Mouse (Mus musculus) ZHBTc4 (cell line): ENCODE data around the gene Ptprt.
"Not testable (repeated sequence)": the region's sequence is repeated elsewhere in the genome, so short reads cannot be mapped to it uniquely, and the experiment has no call there.

Experiments
- DNase-seq: peaks from one replicate; pipeline ENCODE4 v3.0.0-alpha.2; 2011; ENCODE audit warnings: low read depth, low spot score

Ptprt gene

DNA sequence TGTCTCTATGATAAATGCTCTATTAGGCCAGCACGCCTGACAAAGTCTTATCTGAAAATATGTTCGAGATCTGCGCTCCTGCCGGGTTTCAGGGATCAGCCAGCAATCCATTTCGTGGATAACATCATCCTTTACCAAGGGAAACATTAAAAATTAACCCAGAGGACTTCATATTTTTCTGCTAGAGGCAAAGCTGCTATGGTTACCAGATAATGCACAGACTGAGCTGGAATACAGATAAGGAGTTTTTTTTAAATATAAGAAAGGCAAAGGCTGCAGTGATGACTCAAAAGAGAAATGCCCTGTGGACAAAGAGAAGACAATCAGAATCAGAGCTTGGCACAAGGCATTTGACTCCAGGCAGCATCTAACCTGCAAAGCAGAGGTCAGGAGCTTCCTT, 1111.4 kb downstream of the Ptprt start:
- no peak for DNase-seq

GRCm38 (mm10) chr2:161547318-161547717, 1113.6 kb downstream of the Ptprt start:
- DNase-seq = no peak

- no peak for DNase-seq
Measured at GRCm38 (mm10) chr2:161545406-161545805, 1115.5 kb downstream of the Ptprt start.

GRCm38 (mm10) chr2:161534151-161534550, 1126.8 kb downstream of the Ptprt start:
- no peak for DNase-seq

DNA sequence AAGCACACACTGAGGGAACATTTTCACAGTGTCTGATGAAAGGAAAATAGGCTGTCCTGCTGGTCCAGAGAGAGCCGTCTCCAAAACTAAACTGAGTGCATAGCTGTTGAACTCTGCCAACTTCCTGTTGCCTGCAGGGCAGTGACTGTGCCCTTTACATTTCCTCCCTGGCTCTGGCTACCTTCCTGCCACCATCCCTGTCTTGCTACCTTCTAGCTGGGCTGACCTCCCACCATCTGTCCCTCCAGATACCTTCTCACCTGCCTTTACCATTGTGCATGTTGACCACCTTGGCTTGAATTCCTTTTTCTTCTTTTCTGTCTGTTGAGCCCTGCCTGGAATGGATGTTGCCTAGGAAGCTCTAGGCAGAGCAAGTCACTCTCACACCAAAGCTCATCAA, 1133.8 kb downstream of the Ptprt start:
- no peak for DNase-seq

DNA sequence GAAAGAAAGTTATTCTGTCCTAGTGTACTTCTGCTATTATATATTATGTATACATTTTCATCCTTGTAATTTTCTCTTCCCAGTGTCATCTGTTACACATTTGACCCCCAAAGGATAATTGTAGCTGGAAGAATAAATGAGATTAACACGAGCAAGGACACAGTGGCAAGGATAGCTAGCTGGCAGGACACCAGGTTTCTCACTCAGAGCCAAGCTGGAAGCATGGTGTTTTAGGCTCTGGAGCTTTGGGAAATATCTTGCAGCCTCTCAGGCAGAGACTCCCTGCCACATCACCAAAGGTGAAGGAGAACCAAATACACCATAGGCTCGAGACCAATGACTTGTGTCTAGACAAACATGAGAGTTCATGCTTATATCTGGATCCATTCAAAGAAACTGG, 1141.3 kb downstream of the Ptprt start:
- DNase-seq = no peak

DNA sequence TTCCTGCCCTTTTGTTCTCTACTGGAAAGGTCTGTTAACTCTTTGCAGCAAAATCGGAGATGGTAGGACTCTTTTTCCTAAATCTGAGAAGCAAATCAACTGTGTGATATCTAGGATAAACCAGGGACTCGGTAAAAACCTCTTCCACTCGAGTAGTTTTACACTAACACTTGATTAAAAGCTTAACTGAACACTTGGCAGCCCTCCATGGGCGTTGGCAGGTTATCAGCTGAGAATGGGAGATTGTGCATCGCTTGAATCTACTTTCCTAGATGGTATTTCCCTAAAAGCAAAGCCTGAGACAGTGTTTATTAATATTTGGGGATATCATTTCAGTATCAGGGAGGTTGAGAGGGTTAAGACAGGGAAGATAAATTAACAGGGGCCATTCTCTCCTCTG, 1144.0 kb downstream of the Ptprt start:
- DNase-seq = no peak

GRCm38 (mm10) chr2:161513256-161513655, 1147.7 kb downstream of the Ptprt start:
- DNase-seq = no peak

DNA sequence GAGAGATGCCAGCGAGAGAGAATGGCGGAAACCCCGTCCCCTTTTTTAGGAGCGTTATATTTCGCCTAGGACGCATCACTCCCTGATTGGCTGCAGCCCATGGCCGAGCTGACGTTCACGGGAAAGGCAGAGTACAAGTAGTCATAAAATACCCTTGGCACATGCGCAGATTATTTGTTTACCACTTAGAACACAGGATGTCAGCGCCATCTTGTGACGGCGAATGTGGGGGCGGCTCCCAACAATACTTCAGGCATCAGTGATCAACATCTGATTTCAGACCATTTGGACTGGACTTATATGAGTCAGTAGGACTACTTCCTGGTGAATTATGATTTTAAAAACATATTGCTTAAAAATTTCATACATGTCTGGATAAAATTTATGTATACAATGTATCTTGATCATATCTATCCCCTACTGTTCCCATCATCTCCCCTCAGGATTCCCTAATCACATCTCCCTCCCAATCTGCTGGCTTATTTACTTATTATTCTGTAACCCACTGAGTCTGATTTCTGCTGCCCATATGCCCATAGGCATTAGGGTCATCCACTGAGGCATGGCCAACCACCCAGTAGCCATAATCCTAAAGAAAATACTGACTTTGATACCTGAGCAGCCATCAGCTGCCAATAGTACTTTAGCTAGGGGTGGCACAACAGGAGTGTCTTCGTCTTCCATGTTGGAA, 1148.9 kb downstream of the Ptprt start:
- DNase-seq = not testable (repeated sequence)

- DNase-seq = no peak
Measured at GRCm38 (mm10) chr2:161511101-161511759, 1149.7 kb downstream of the Ptprt start.

GRCm38 (mm10) chr2:161499097-161499899, 1161.6 kb downstream of the Ptprt start:
- DNase-seq = peak; percentile 25

DNA sequence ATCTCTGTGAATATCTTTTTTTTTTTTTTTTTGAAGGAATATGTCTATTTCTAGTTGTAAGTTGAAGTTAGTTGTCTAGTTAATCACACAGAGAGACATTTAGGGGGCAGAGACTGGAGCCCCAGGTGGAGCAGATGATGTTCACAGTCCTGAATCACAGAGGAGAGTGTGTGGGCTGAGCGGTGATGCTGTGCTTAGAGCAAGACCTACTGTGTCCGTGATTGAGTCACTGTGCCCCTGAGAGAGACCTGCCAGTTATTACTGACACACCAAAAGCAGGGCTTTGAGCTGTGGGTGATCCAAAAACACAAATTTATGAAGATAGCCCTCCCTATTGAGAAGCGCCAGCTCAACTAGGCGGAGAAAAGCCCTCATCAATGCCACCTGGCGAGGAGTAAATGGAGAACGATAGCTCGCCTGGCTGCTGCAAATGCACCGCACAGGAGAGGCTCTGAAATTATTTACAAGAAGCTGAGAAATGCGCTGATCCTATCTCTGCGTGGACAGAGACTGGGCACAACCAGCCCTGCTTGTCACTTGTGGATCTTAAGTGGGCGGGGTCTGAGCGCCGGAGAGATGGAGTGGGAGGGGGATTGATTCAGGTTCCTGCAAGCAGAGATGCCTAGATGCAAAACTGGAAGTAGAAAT, 1162.4 kb downstream of the Ptprt start:
- DNase-seq = peak; percentile 12

GRCm38 (mm10) chr2:161481741-161482140, 1179.2 kb downstream of the Ptprt start:
- no peak for DNase-seq

GRCm38 (mm10) chr2:161480445-161480844, 1180.5 kb downstream of the Ptprt start:
- DNase-seq = no peak
